Mouse (Mus musculus) ovary, postnatal 36 days (tissue): ENCODE measurements around the gene Kif1a.

Source experiments
- DNase-seq: peaks from one replicate; pipeline ENCODE4 v3.0.0; 2022; ENCODE audit warnings: low spot score, mixed read lengths

Kif1a gene

GRCm38 (mm10) chr1:93098956-93099355 lies 2.8 kb downstream of the Kif1a start:
- peak; percentile 29 for DNase-seq

- DNase-seq, result no peak
Observed at GRCm38 (mm10) chr1:93092582-93092981, 9.2 kb downstream of the Kif1a start.

DNA sequence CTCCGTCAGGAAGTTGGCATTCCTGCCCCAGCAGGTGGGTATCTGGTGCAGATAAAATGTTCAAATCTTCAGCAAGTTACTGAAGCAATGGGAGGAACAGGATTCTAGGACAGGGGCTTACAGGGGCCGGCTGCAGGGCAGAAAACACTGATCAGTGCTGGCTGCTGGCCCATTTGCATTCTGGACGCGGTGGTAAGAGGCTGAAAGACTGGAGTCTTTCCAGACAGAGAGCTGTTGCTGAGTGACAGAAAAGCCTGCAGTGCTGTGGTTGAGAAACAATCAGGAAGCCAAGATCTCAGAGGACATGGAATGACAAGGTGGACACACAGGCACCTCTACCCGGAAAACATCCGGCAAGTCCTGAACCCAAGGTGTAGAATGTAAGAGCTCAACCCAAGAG lies 16.6 kb downstream of the Kif1a start:
- DNase-seq, result no peak

GRCm38 (mm10) chr1:93083420-93084285 lies 18.1 kb downstream of the Kif1a start:
- peak; percentile 41 for DNase-seq

DNA sequence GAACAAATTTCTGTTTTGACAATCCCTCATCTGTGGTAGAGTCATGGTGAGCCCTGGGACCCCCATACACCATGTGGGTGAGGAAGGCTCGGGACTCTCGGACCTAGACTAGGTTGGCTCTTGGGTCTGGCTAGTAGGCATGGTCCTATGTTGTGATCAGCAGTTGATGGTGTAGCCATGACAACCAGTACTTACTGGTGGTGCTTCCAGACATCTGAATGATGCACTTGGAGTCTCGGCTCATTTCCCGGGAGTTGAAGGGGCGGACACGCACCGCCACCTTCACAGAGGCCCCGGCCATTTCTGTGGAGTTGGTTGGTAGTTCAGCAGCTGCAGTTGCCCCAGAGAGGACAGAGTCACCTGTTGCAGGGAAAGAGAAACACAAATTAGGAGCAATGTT lies 19.6 kb downstream of the Kif1a start:
- no peak for DNase-seq

- peak; percentile 42 for DNase-seq
Observed at GRCm38 (mm10) chr1:93080930-93081589, 20.7 kb downstream of the Kif1a start.

GRCm38 (mm10) chr1:93079602-93080001 lies 22.1 kb downstream of the Kif1a start:
- DNase-seq, result no peak

- no peak for DNase-seq
Observed at GRCm38 (mm10) chr1:93072279-93072865, 29.4 kb downstream of the Kif1a start.

DNA sequence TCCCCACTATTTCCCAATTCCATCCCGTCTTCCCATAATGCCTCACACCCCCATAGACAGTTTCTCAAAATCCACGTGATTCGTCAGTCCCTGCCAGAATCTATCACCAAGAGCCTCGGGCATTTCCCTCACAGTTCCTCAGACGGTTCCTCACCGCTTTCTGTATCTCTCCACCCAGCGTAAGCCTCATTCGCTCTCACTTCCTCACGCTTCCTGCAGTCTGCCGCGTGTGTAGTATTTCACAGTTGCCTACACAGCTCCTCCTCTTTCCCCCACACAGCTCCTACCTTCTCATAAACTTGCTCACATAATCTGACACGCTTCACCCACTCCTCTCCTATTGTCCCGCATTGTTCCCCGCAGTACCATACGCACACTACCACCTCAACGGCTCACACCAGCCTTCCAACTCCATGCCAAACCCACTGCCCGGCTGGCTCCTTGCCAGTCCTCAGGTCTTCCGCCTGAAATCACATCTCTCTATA lies 30.2 kb downstream of the Kif1a start:
- DNase-seq, result no peak

DNA sequence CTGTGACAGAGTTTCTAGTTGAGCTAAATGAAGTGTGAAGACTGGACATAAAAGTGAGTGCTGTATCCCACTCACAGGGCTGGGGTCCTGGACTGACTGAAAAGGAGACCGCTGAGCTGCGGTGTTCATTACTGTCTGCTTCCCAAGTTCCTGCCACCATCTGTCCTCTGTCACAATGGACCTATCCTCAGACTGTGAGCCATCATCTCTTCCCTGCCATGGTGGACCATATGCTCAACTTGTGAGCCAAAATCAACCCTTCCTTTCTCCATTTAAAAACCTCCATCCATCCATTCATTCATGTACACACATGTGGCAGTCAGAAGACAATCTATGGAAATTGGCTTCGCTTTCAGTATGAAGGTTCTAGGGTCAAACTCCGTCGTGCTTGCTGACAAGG lies 30.9 kb downstream of the Kif1a start:
- no peak for DNase-seq

- DNase-seq, result no peak
Observed at GRCm38 (mm10) chr1:93068553-93068952, 33.2 kb downstream of the Kif1a start.

DNA sequence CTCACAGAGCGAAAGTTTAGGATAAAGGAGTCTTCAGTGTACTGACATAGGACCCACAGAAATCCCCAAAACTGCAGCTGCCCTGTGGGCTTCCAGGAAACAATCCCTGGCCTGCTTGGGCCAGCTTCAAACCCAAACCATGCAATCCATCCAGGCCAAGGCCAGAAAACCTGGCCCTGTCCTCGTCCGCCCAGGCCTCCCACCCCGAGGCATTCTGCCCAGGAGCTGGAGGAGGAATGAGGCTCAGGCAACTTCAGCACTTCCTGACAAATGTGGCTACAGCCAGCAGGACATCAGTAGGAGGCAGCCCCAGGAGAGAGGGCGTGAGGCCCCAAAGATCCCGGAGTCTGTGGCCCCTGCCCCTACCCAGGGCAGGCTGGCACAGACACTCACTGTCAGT lies 36.1 kb downstream of the Kif1a start:
- DNase-seq, result peak; percentile 61

- peak; percentile 71 for DNase-seq
Observed at GRCm38 (mm10) chr1:93063694-93064093, 38.1 kb downstream of the Kif1a start.

- DNase-seq, result no peak
Observed at GRCm38 (mm10) chr1:93051124-93051833, 50.5 kb downstream of the Kif1a start.

DNA sequence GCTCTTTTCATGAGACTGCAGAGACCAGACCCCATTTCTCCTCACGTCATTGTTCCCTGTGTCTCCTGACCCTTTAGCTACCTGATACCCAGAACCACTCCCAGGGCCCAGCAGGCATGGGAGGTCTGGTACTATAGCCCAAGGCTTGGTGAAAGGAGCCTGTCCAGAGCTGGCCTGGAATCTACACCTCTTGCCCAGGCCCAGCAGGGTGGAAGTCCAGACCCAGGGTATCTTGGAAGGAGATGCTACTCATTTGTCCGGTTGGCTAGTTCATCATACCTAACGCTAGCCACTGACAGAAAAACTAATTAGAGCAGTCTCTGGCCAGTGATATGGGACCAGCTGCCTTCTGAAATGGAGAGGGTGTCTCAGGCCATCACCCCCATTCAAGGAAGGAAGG lies 51.7 kb downstream of the Kif1a start:
- DNase-seq, result no peak

- no peak for DNase-seq
Observed at GRCm38 (mm10) chr1:93046153-93046789, 55.5 kb downstream of the Kif1a start.

DNA sequence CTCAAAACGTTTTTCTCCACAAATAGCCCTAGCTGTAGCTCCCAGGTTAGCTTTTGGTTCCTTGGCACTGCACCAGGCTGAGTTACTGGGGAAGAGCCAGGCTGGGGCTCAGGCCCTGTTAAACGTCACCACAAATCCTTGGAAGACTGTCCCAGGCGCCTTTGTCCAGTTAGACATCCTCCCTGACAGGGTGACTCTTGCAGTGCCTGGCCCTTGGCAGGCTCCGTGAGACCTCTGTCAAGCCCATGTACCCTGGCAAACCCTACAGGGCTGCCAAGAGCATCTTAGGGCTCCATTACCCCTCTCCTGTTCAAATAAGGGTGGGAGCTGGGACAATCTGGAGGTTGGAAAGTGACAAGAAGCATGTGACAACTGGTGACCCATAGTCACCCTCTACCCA lies 65.8 kb downstream of the Kif1a start:
- no peak for DNase-seq

GRCm38 (mm10) chr1:93033989-93034388 lies 67.8 kb downstream of the Kif1a start:
- peak; percentile 50 for DNase-seq

DNA sequence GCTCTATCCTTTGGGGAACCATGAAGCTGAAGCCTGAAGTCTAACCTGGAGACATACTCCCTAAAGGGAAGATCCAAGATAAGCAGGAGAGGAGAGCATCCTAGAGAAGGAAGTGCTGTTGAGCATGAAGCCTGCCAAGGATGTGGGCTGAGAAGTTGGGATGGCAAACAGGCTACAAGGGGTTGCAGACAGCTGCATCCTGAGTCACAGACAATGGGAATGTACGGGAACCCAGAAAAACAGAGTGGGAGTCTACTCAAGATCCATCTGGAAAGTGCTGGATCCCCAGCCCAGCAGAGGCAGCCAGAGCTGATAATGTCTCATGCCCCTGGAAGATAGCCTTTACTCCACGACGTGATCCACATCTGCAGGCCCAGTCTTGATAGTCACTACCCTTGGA lies 70.6 kb downstream of the Kif1a start:
- DNase-seq, result no peak

DNA sequence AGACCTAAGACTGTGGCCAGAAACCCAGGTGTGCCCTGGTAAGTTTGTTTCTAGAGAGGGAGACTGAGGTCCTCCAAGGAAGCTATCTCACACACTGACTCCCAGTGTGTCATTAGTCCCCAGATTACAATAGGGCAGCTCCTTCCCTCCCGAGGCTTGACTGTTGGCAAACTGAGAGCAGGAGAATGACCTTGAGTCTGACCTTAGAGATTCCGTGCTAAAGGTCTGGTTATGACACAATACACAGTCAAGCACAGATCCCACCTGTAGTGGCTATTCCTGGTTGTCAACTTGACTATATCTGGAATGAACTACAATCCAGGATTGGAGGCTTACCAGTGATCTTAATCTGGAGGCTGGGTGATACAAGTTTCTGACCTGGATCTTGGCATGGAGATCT lies 71.7 kb downstream of the Kif1a start:
- DNase-seq, result no peak

- DNase-seq, result no peak
Observed at GRCm38 (mm10) chr1:93029387-93029786, 72.4 kb downstream of the Kif1a start.

- DNase-seq, result no peak
Observed at GRCm38 (mm10) chr1:93026600-93026999, 75.2 kb downstream of the Kif1a start.
